Mouse (Mus musculus): ENCODE results near the gene Slc35c2. TPM values are rescaled to one million over a fixed set of nuclear protein-coding genes. Genes with fewer than 3 reads are reported as not detected.

Gene Slc35c2
- polyA plus RNA-seq, 1 experiment, result 52.3 TPM

- 49% methylated on average over 5 of the region's 5 CpGs for WGBS
- no peak overlapping the region for H3K4me3 ChIP-seq (replicated peaks; ENCODE audit: extremely low read depth, low read depth, low read length)
- no peak for TF ChIP-seq POLR2A (IDR thresholded peaks at IDR 0.05; ENCODE audit: borderline replicate concordance, extremely low read depth, low read depth, low read length)
- no peak for TF ChIP-seq CTCF (IDR thresholded peaks at IDR 0.05; ENCODE audit: insufficient read depth, low read length)
- H3K4me1 ChIP-seq (ENCODE audit: control insufficient read depth, insufficient read depth, low read length), result peaks cover 50% of the 10 kb centered on the region
- DNase-seq, result peak; percentile 43
Observed at GRCm38 (mm10) chr2:165323928-165324327, 36.3 kb upstream of the Slc35c2 start.

- no peak for TF ChIP-seq CTCF (IDR thresholded peaks at IDR 0.05; ENCODE audit: insufficient read depth, low read length)
- TF ChIP-seq POLR2A (IDR thresholded peaks at IDR 0.05; ENCODE audit: borderline replicate concordance, extremely low read depth, low read depth, low read length), result no peak
- no peak for DNase-seq
- peaks cover 54% of the 10 kb centered on the region for H3K4me1 ChIP-seq (ENCODE audit: control insufficient read depth, insufficient read depth, low read length)
- no peak overlapping the region for H3K4me3 ChIP-seq (replicated peaks; ENCODE audit: extremely low read depth, low read depth, low read length)
- WGBS, result 47% methylated on average over 5 of the region's 5 CpGs
Observed at GRCm38 (mm10) chr2:165323484-165323883, 35.8 kb upstream of the Slc35c2 start.

- DNase-seq, result no peak
- TF ChIP-seq POLR2A (IDR thresholded peaks at IDR 0.05; ENCODE audit: borderline replicate concordance, extremely low read depth, low read depth, low read length) (no peak), CTCF (IDR thresholded peaks at IDR 0.05; ENCODE audit: insufficient read depth, low read length) (no peak)
- WGBS, result 63% methylated on average over 22 of the region's 22 CpGs
- Histone ChIP-seq H3K4me3 (replicated peaks; ENCODE audit: extremely low read depth, low read depth, low read length) (no peak overlapping the region), H3K4me1 (ENCODE audit: control insufficient read depth, insufficient read depth, low read length) (peaks cover 64% of the 10 kb centered on the region)
Observed at GRCm38 (mm10) chr2:165321981-165322735, 34.5 kb upstream of the Slc35c2 start.

GRCm38 (mm10) chr2:165321381-165321888 is 33.8 kb upstream of the Slc35c2 start:
- Histone ChIP-seq H3K4me1 (ENCODE audit: control insufficient read depth, insufficient read depth, low read length) (peaks cover 67% of the 10 kb centered on the region), H3K4me3 (replicated peaks; ENCODE audit: extremely low read depth, low read depth, low read length) (no peak overlapping the region)
- TF ChIP-seq POLR2A (IDR thresholded peaks at IDR 0.05; ENCODE audit: borderline replicate concordance, extremely low read depth, low read depth, low read length), result no peak
- 0 out of 2 replicates have a peak, but pooled peaks have one; percentile 18 for TF ChIP-seq CTCF (IDR thresholded peaks at IDR 0.05; ENCODE audit: insufficient read depth, low read length)
- DNase-seq, result no peak
- 12% methylated on average over 8 of the region's 8 CpGs for WGBS

- peak overlapping the region; percentile 4 for H3K4me3 ChIP-seq (replicated peaks; ENCODE audit: extremely low read depth, low read depth, low read length)
- DNase-seq, result peak; percentile 44
- H3K4me1 ChIP-seq (ENCODE audit: control insufficient read depth, insufficient read depth, low read length), result peaks cover 67% of the 10 kb centered on the region
- 11% methylated on average over 12 of the region's 12 CpGs for WGBS
- TF ChIP-seq POLR2A (IDR thresholded peaks at IDR 0.05; ENCODE audit: borderline replicate concordance, extremely low read depth, low read depth, low read length) (no peak; the same call in 1 of the 2 replicates), CTCF (IDR thresholded peaks at IDR 0.05; ENCODE audit: insufficient read depth, low read length) (0 out of 2 replicates have a peak, but pooled peaks have one; percentile 10)
Observed at GRCm38 (mm10) chr2:165320531-165321150, 33.0 kb upstream of the Slc35c2 start.

- TF ChIP-seq CTCF (IDR thresholded peaks at IDR 0.05; ENCODE audit: insufficient read depth, low read length) (no peak), POLR2A (IDR thresholded peaks at IDR 0.05; ENCODE audit: borderline replicate concordance, extremely low read depth, low read depth, low read length) (no peak)
- no peak for DNase-seq
- Histone ChIP-seq H3K4me3 (replicated peaks; ENCODE audit: extremely low read depth, low read depth, low read length) (no peak overlapping the region), H3K4me1 (ENCODE audit: control insufficient read depth, insufficient read depth, low read length) (peaks cover 62% of the 10 kb centered on the region)
- 21% methylated on average over 4 of the region's 4 CpGs for WGBS
Observed at GRCm38 (mm10) chr2:165319503-165319902, 31.8 kb upstream of the Slc35c2 start.

GRCm38 (mm10) chr2:165318941-165319340 is 31.3 kb upstream of the Slc35c2 start:
- no peak for TF ChIP-seq POLR2A (IDR thresholded peaks at IDR 0.05; ENCODE audit: borderline replicate concordance, extremely low read depth, low read depth, low read length)
- no peak for TF ChIP-seq CTCF (IDR thresholded peaks at IDR 0.05; ENCODE audit: insufficient read depth, low read length)
- WGBS, result 63% methylated on average over 7 of the region's 7 CpGs
- DNase-seq, result no peak
- Histone ChIP-seq H3K4me3 (replicated peaks; ENCODE audit: extremely low read depth, low read depth, low read length) (no peak overlapping the region), H3K4me1 (ENCODE audit: control insufficient read depth, insufficient read depth, low read length) (peaks cover 58% of the 10 kb centered on the region)

- TF ChIP-seq POLR2A (IDR thresholded peaks at IDR 0.05; ENCODE audit: borderline replicate concordance, extremely low read depth, low read depth, low read length), result no peak
- TF ChIP-seq CTCF (IDR thresholded peaks at IDR 0.05; ENCODE audit: insufficient read depth, low read length), result no peak
- Histone ChIP-seq H3K4me3 (replicated peaks; ENCODE audit: extremely low read depth, low read depth, low read length) (no peak overlapping the region), H3K4me1 (ENCODE audit: control insufficient read depth, insufficient read depth, low read length) (peaks cover 51% of the 10 kb centered on the region)
- WGBS, result 41% methylated on average over 16 of the region's 16 CpGs
- DNase-seq, result no peak
Observed at GRCm38 (mm10) chr2:165317621-165318263, 30.1 kb upstream of the Slc35c2 start.

- peaks cover 46% of the 10 kb centered on the region for H3K4me1 ChIP-seq (ENCODE audit: control insufficient read depth, insufficient read depth, low read length)
- DNase-seq, result peak; percentile 44
- TF ChIP-seq POLR2A (IDR thresholded peaks at IDR 0.05; ENCODE audit: borderline replicate concordance, extremely low read depth, low read depth, low read length) (no peak), CTCF (IDR thresholded peaks at IDR 0.05; ENCODE audit: insufficient read depth, low read length) (no peak)
- WGBS, result 32% methylated on average over 9 of the region's 9 CpGs
- H3K4me3 ChIP-seq (replicated peaks; ENCODE audit: extremely low read depth, low read depth, low read length), result no peak overlapping the region
Observed at GRCm38 (mm10) chr2:165316837-165317473, 29.3 kb upstream of the Slc35c2 start.
